Mouse (Mus musculus) CH12.LX (cell line): Measurements from ENCODE around the gene Zxdc. TPM values are rescaled to one million over a fixed set of nuclear protein-coding genes. Genes with fewer than 3 reads are reported as not detected.
A peak's percentile ranks its signal among the peaks of the same experiment; 100 is the strongest.

ENCODE experiments used
- DNase-seq: peaks from one replicate; pipeline ENCODE4 v3.0.0-alpha.2; 2013; ENCODE audit errors: extremely low read depth
- H3K27ac ChIP-seq: 2 replicates; pipeline ENCODE4 v1.5.1; 2012; ENCODE audit warnings: low read depth, mild to moderate bottlenecking, control low read depth, moderate library complexity; ENCODE audit not compliant: insufficient read depth
- H3K27me3 ChIP-seq: replicated peaks from 2 replicates; pipeline ENCODE3; 2012; ENCODE audit warnings: inconsistent platforms
- H3K36me3 ChIP-seq, 2 experiments: replicated peaks in 1 of 2; 2 replicates each; pipeline versions ENCODE3 to v1.6.1; 2012; ENCODE audit warnings: inconsistent platforms in 1 of 2, low read length in 1 of 2, mild to moderate bottlenecking in 1 of 2, mixed read lengths in 1 of 2, moderate library complexity in 1 of 2; ENCODE audit not compliant: control insufficient read depth in 1 of 2, insufficient read depth in 1 of 2
- H3K4me1 ChIP-seq, 2 experiments: 2 replicates each; pipeline ENCODE4 v1.6.1; 2012; ENCODE audit warnings: inconsistent platforms in 1 of 2, moderate library complexity in 1 of 2; ENCODE audit not compliant: insufficient read depth in 2 of 2, control insufficient read depth in 1 of 2
- H3K4me2 ChIP-seq: 2 replicates; pipeline ENCODE4 v1.6.1; 2012; ENCODE audit warnings: low read depth, mild to moderate bottlenecking, control low read depth; ENCODE audit not compliant: poor library complexity, insufficient read depth, severe bottlenecking
- H3K4me3 ChIP-seq, 3 experiments: fragments of 150-350 bp in 1 of 3; sonication (generic) in 1 of 3; replicated peaks in 1 of 3; 2 replicates each; pipeline versions ENCODE3 to v1.5.1; 2011 to 2012; ENCODE audit warnings: low read depth in 2 of 3, low read length in 2 of 3, mild to moderate bottlenecking in 2 of 3, moderate library complexity in 2 of 3, control low read depth in 1 of 3, improper control_type of control experiment in 1 of 3, inconsistent platforms in 1 of 3, mixed read lengths in 1 of 3; ENCODE audit not compliant: poor library complexity in 1 of 3
- H3K79me2 ChIP-seq: replicated peaks from 2 replicates; pipeline ENCODE4 v1.6.1; 2012; ENCODE audit warnings: mild to moderate bottlenecking, moderate library complexity; ENCODE audit not compliant: control insufficient read depth, poor library complexity, insufficient read depth, severe bottlenecking; ENCODE audit errors: extremely low read depth
- H3K9ac ChIP-seq: 2 replicates; pipeline ENCODE4 v1.6.1; 2012; ENCODE audit warnings: low read depth, mild to moderate bottlenecking, control low read depth, moderate library complexity; ENCODE audit not compliant: insufficient read depth
- H3K9me3 ChIP-seq: replicated peaks from 2 replicates; pipeline ENCODE3; 2012; ENCODE audit warnings: low read length, inconsistent platforms, mixed read lengths
- CHD2 ChIP-seq: IDR thresholded peaks from 2 replicates; pipeline ENCODE4 v1.6.1; 2011; ENCODE audit warnings: low read length, improper control_type of control experiment
- CTCF ChIP-seq, 2 experiments: IDR thresholded peaks in 1 of 2; conservative IDR thresholded peaks in 1 of 2; 2 replicates each; pipeline ENCODE4 v1.5.1; 2011 to 2012; ENCODE audit warnings: low read depth in 2 of 2, low read length in 2 of 2, improper control_type of control experiment in 1 of 2, inconsistent platforms in 1 of 2, mild to moderate bottlenecking in 1 of 2, moderate library complexity in 1 of 2
- JUN ChIP-seq: IDR thresholded peaks from 2 replicates; pipeline ENCODE4 v1.6.1; 2011; ENCODE audit warnings: low read depth, mild to moderate bottlenecking, low read length, improper control_type of control experiment, moderate library complexity; ENCODE audit not compliant: insufficient read depth
- MEF2A ChIP-seq: IDR thresholded peaks from 2 replicates; pipeline ENCODE4 v1.6.1; 2014; ENCODE audit warnings: low read depth, mild to moderate bottlenecking, inconsistent platforms, low read length, improper control_type of control experiment, borderline replicate concordance
- MYC ChIP-seq: IDR thresholded peaks from 2 replicates; pipeline ENCODE4 v1.6.1; 2011; ENCODE audit warnings: low read depth, mild to moderate bottlenecking, improper control_type of control experiment, low read length
- PAX5 ChIP-seq: IDR thresholded peaks from 2 replicates; pipeline ENCODE4 v1.6.1; 2012; ENCODE audit warnings: low read length, inconsistent platforms, mixed read lengths
- POLR2AphosphoS2 ChIP-seq: IDR thresholded peaks from 2 replicates; pipeline ENCODE4 v1.6.1; 2011; ENCODE audit warnings: low read depth, low read length, improper control_type of control experiment
- RAD21 ChIP-seq: IDR thresholded peaks from 2 replicates; pipeline ENCODE4 v1.6.1; 2011; ENCODE audit warnings: low read depth, mild to moderate bottlenecking, low read length, improper control_type of control experiment, moderate library complexity
- RCOR1 ChIP-seq: conservative IDR thresholded peaks from 2 replicates; pipeline ENCODE4 v1.6.1; 2012; ENCODE audit warnings: low read depth, mild to moderate bottlenecking, inconsistent platforms, low read length, improper control_type of control experiment
- SIN3A ChIP-seq: IDR thresholded peaks from 2 replicates; pipeline ENCODE4 v1.6.1; 2012; ENCODE audit warnings: low read length, improper control_type of control experiment, inconsistent platforms
- TBP ChIP-seq: conservative IDR thresholded peaks from 2 replicates; pipeline ENCODE4 v1.6.1; 2011; ENCODE audit warnings: low read depth, low read length, improper control_type of control experiment
- TCF12 ChIP-seq: IDR thresholded peaks from 2 replicates; pipeline ENCODE4 v1.6.1; 2014; ENCODE audit warnings: low read depth, mild to moderate bottlenecking, inconsistent platforms, low read length, improper control_type of control experiment
- USF2 ChIP-seq: conservative IDR thresholded peaks from 2 replicates; pipeline ENCODE4 v1.6.1; 2011; ENCODE audit warnings: low read depth, low read length, improper control_type of control experiment
- ZKSCAN1 ChIP-seq: IDR thresholded peaks from 2 replicates; pipeline ENCODE4 v1.6.1; 2012; ENCODE audit warnings: low read depth, inconsistent platforms, low read length, improper control_type of control experiment, borderline replicate concordance
- dilution Hi-C: fragments of 300-500 bp; cut with MboI; formaldehyde crosslinking; loops from 2 replicates; pipeline ENCODE4 v1.14.3; 2020; ENCODE audit warnings: low sequenced_read_pairs; ENCODE audit not compliant: extremely low pct_unique_long_range_greater_than_20kb, extremely low pct_ligation_motif_present
- in situ Hi-C: fragments of 300-500 bp; cut with MboI; formaldehyde crosslinking; loops from 3 replicates; pipeline ENCODE4 v1.14.3; 2019; ENCODE audit warnings: low sequenced_read_pairs, low pct_ligation_motif_present, low pct_unique_long_range_greater_than_20kb, mixed read lengths
- polyA plus RNA-seq: library from polyadenylated mRNA; unstranded; fragments of >175 nt; gene quantifications from 2 replicates; pipeline ENCODE4 v1.2.1, GENCODE M21; 2012; ENCODE audit warnings: low read depth; ENCODE audit not compliant: insufficient read length
- total RNA-seq, 2 experiments: library from RNA; depleted of rRNA; stranded (reverse); fragments of 300-350 nt in 1 of 2; fragments of >200 nt in 1 of 2; gene quantifications; 2 replicates each; pipeline ENCODE4 v1.2.3; 2012 to 2014

Gene Zxdc
- total and polyA plus RNA-seq, 3 experiments, result 4.7 to 8.3 (median 5.2) TPM

- Histone ChIP-seq H3K9me3 (no peaks in the 10 kb centered on the region), H3K4me2 (no peak overlapping the region), H3K27me3 (peaks cover 54% of the 10 kb centered on the region), H3K79me2 (no peaks in the 10 kb centered on the region), H3K27ac (no peak overlapping the region)
- DNase-seq, result peak; percentile 13
- no peak for TF ChIP-seq USF2
- TF ChIP-seq TBP, result no peak
- no peak for TF ChIP-seq ZKSCAN1
- TF ChIP-seq RAD21, result no peak
- TF ChIP-seq JUN, result no peak
- no peak for TF ChIP-seq CTCF (conservative IDR thresholded peaks at IDR 0.05 in 1 of 2, IDR thresholded peaks at IDR 0.05 in 1 of 2; ENCODE audit: low read depth in 2 of 2, low read length in 2 of 2)
- TF ChIP-seq SIN3A, result no peak
- no peak for TF ChIP-seq PAX5
- TF ChIP-seq RCOR1, result no peak
- TF ChIP-seq TCF12, result no peak
- no peak for TF ChIP-seq MYC
- no peak for TF ChIP-seq POLR2AphosphoS2
- TF ChIP-seq, all 38 proteins: peak for 0
- Histone ChIP-seq H3K9ac (no peak overlapping the region), H3K4me3 (no peak overlapping the region), H3K4me1 (peaks cover 0 to 2% of the 10 kb centered on the region in 2 experiments; a peak in 1 of 4 replicates), H3K36me3 (no peaks in the 10 kb centered on the region)
- dilution Hi-C loops, result no loop called here
- in situ Hi-C loops, result loop anchor here (10.0 kb wide), 1 partner anchor 637 kb away; no protein-coding TSS in a partner anchor
These were observed 47.5 kb upstream of the Zxdc start for GRCm38 (mm10) chr6:90321811-90322210.

GRCm38 (mm10) chr6:90324026-90324425 is 45.3 kb upstream of the Zxdc start:
- H3K36me3 ChIP-seq, result no peaks in the 10 kb centered on the region
- dilution Hi-C loops (no loop called here), in situ Hi-C loops (loop anchor here (10.0 kb wide), 1 partner anchor 639 kb away; no protein-coding TSS in a partner anchor)
- H3K9me3 ChIP-seq, result no peaks in the 10 kb centered on the region
- no peak overlapping the region for H3K4me3 ChIP-seq
- H3K4me1 ChIP-seq, result peaks cover 0 to 2% of the 10 kb centered on the region in 2 experiments; a peak in 1 of 4 replicates
- no peak overlapping the region for H3K27ac ChIP-seq
- no peak overlapping the region for H3K9ac ChIP-seq
- DNase-seq, result no peak
- TF ChIP-seq CHD2 (no peak), CTCF (conservative IDR thresholded peaks at IDR 0.05 in 1 of 2, IDR thresholded peaks at IDR 0.05 in 1 of 2; ENCODE audit: low read depth in 2 of 2, low read length in 2 of 2) (no peak), SIN3A (no peak), MEF2A (no peak), PAX5 (no peak)
- TF ChIP-seq, all 38 proteins: peak for 0
- Histone ChIP-seq H3K27me3 (peaks cover 61% of the 10 kb centered on the region), H3K79me2 (no peaks in the 10 kb centered on the region), H3K4me2 (no peak overlapping the region)
